In the genomic region with DNA sequence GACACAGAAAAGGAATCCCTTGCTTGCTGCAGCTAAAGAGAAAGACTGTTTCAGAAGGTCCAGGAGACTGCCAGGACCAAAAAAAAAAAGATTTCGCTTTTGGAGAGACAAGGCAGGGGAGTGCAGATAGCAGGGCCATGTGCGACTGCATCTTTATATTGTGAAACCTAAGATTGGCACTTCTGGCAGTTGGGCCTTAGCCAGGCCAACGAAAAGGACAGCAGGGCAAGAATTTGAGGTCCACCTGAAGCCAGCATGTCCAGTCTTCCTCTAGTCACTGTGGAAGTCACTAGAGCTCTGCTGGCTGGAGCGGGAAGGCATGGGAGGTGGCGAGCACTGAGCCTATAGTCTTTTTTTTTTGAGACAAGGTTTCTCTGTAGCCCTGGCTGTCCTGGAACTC, we compare ENCODE assay signal across 8 mouse cellular contexts. TPM values are rescaled to one million over a fixed set of nuclear protein-coding genes. Genes with fewer than 3 reads are reported as not detected.
DNase-seq lines count a peak whose midpoint lies in the region; ATAC-seq and TF ChIP-seq lines count a peak whose summit lies in the region.

No protein-coding gene starts in this region.

- no peaks in the 10 kb centered on the region for H3K9me3 ChIP-seq in heart, embryonic 14.5 days (ENCODE audit: control insufficient read depth, low read length)
- H3K9me3 ChIP-seq in MEL (replicated peaks; ENCODE audit: insufficient read depth, low read length): no peaks in the 10 kb centered on the region
- no peaks in the 10 kb centered on the region for H3K9me3 ChIP-seq in hindbrain, embryonic 12.5 days (replicated peaks)
- H3K9me3 ChIP-seq in midbrain, embryonic 12.5 days: no peaks in the 10 kb centered on the region

- TF ChIP-seq RAD21 in MEL (IDR thresholded peaks at IDR 0.05; ENCODE audit: low read depth, low read length): no peak

- 51% methylated on average over 5 of the region's 5 CpGs for WGBS in heart, embryonic 14.5 days
- WGBS in hindbrain, embryonic 12.5 days: 61% methylated on average over 5 of the region's 5 CpGs
- WGBS in midbrain, embryonic 12.5 days: 75% methylated on average over 5 of the region's 5 CpGs

- no peak for TF ChIP-seq EP300 in MEL (IDR thresholded peaks at IDR 0.05; ENCODE audit: low read depth in 1 of 2, low read length in 2 of 2)

- H3K9ac ChIP-seq in heart, embryonic 14.5 days (ENCODE audit: low read length): peak overlapping the region; percentile 93
- peak overlapping the region; percentile 95 for H3K9ac ChIP-seq in MEL (ENCODE audit: control insufficient read depth, low read depth, low read length, poor library complexity, severe bottlenecking)
- peak overlapping the region; percentile 86 for H3K9ac ChIP-seq in hindbrain, embryonic 12.5 days
- H3K9ac ChIP-seq in midbrain, embryonic 12.5 days (replicated peaks): peak overlapping the region; percentile 87; the same call in 1 of the 2 replicates

- H3K27me3 ChIP-seq in heart, embryonic 14.5 days (ENCODE audit: control insufficient read depth, insufficient read depth, low read length): no peaks in the 10 kb centered on the region
- H3K27me3 ChIP-seq in MEL (ENCODE audit: control insufficient read depth in 1 of 2, insufficient read depth in 2 of 2, low read length in 2 of 2): no peaks in the 10 kb centered on the region
- no peaks in the 10 kb centered on the region for H3K27me3 ChIP-seq in hindbrain, embryonic 12.5 days
- no peaks in the 10 kb centered on the region for H3K27me3 ChIP-seq in midbrain, embryonic 12.5 days

- ATAC-seq in heart, embryonic 14.5 days (ENCODE audit: insufficient number of reproducible peaks, insufficient read depth, low FRiP score, low read depth): no peak
- ATAC-seq in hindbrain, embryonic 12.5 days (ENCODE audit: low FRiP score): no peak
- no peak for ATAC-seq in midbrain, embryonic 12.5 days (ENCODE audit: low FRiP score, low read depth)

- no peak for TF ChIP-seq CTCF in MEL (IDR thresholded peaks at IDR 0.05 in 2 of 3, conservative IDR thresholded peaks at IDR 0.05 in 1 of 3; ENCODE audit: control insufficient read depth in 1 of 3, insufficient read depth in 1 of 3, low read depth in 2 of 3, low read length in 3 of 3, poor library complexity in 1 of 3, severe bottlenecking in 1 of 3)

- peaks cover 26% of the 10 kb centered on the region for H3K79me2 ChIP-seq in MEL (ENCODE audit: control insufficient read depth, insufficient read depth, low read length, poor library complexity)

- peaks cover 34% of the 10 kb centered on the region for H3K36me3 ChIP-seq in heart, embryonic 14.5 days (ENCODE audit: control insufficient read depth, insufficient read depth, low read length)
- H3K36me3 ChIP-seq in MEL (ENCODE audit: control insufficient read depth in 1 of 2, insufficient read depth in 2 of 2, low read length in 2 of 2): peaks cover 0 to 15% of the 10 kb centered on the region in 2 experiments; a peak in 2 of 4 replicates
- H3K36me3 ChIP-seq in hindbrain, embryonic 12.5 days: peaks cover 24% of the 10 kb centered on the region
- H3K36me3 ChIP-seq in midbrain, embryonic 12.5 days: peaks cover 28% of the 10 kb centered on the region

- DNase-seq in heart, postnatal 14 days: no peak
- peak; percentile 25 for DNase-seq in MEL (ENCODE audit: low read depth, low spot score)
- DNase-seq in embryo, embryonic 10 days (ENCODE audit: low spot score): no peak
- DNase-seq in right cerebral cortex, postnatal 10 days (ENCODE audit: low spot score in 2 of 2): no peak
- no peak for DNase-seq in layer of hippocampus, postnatal 36 days

- no peak for TF ChIP-seq POLR2A in MEL (IDR thresholded peaks at IDR 0.05; ENCODE audit: control insufficient read depth in 1 of 2, insufficient read depth in 1 of 2, low read depth in 1 of 2, low read length in 2 of 2, poor library complexity in 1 of 2)

- peaks cover 8 to 22% of the 10 kb centered on the region in 2 experiments for H3K4me1 ChIP-seq in heart, embryonic 14.5 days (ENCODE audit: control insufficient read depth in 2 of 2, insufficient read depth in 2 of 2, low read length in 2 of 2)
- H3K4me1 ChIP-seq in MEL (ENCODE audit: control insufficient read depth in 1 of 2, insufficient read depth in 2 of 2, low read length in 2 of 2): peaks cover 0 to 26% of the 10 kb centered on the region in 2 experiments; a peak in 3 of 4 replicates
- peaks cover 22% of the 10 kb centered on the region for H3K4me1 ChIP-seq in hindbrain, embryonic 12.5 days
- H3K4me1 ChIP-seq in midbrain, embryonic 12.5 days: peaks cover 23% of the 10 kb centered on the region

- intact Hi-C loops in heart, postnatal 14 days (cut with DNase I): no loop called here

- peak overlapping the region; percentile 83 for H3K4me2 ChIP-seq in heart, embryonic 14.5 days (ENCODE audit: low read length)
- peak overlapping the region; percentile 72 for H3K4me2 ChIP-seq in hindbrain, embryonic 12.5 days (replicated peaks)
- peak overlapping the region; percentile 70 for H3K4me2 ChIP-seq in midbrain, embryonic 12.5 days (replicated peaks)

- H3K4me3 ChIP-seq in heart, embryonic 14.5 days (ENCODE audit: control insufficient read depth in 1 of 2, insufficient read depth in 1 of 2, low read depth in 1 of 2, low read length in 2 of 2): peak overlapping the region; percentile 71 to 80
- peak overlapping the region; percentile 55 to 87 for H3K4me3 ChIP-seq in MEL (ENCODE audit: control insufficient read depth in 1 of 2, insufficient read depth in 1 of 2, low read depth in 2 of 2, low read length in 2 of 2)
- peak overlapping the region; percentile 75 for H3K4me3 ChIP-seq in hindbrain, embryonic 12.5 days
- peak overlapping the region; percentile 79 for H3K4me3 ChIP-seq in midbrain, embryonic 12.5 days

- peak overlapping the region; percentile 99; a peak in 2 of 4 replicates for H3K27ac ChIP-seq in heart, embryonic 14.5 days (replicated peaks in 1 of 2; ENCODE audit: control insufficient read depth in 1 of 2, insufficient read depth in 1 of 2, low read depth in 2 of 2, low read length in 2 of 2)
- H3K27ac ChIP-seq in MEL (ENCODE audit: control insufficient read depth, low read depth, low read length): peak overlapping the region; percentile 97; the same call in 1 of the 2 replicates
- no peak overlapping the region for H3K27ac ChIP-seq in hindbrain, embryonic 12.5 days
- no peak overlapping the region for H3K27ac ChIP-seq in midbrain, embryonic 12.5 days (replicated peaks)

TF ChIP-seq in MEL, 35 proteins besides CTCF, POLR2A, EP300 and RAD21 (continues in another document):
- TF ChIP-seq MEF2A (IDR thresholded peaks at IDR 0.05; ENCODE audit: extremely low read depth, insufficient replicate concordance, low read depth, low read length, poor library complexity, severe bottlenecking) (no peak), TAL1 (IDR thresholded peaks at IDR 0.05; ENCODE audit: low read length) (no peak), MAX (IDR thresholded peaks at IDR 0.05; ENCODE audit: low read length) (no peak)

RNA-seq across cellular contexts. Expression of gene Pmf1, which starts 1.2 kb away (rescaled TPM):
- polyA plus RNA-seq in heart, embryonic 14.5 days (2014; fragmentation: Nextera tagmentation; extraction: Ambion mirVana): 94.3 and 95.5 TPM in 2 replicates
- total RNA-seq in heart, postnatal 14 days (2021): 10 to 100 TPM; 23.9 to 25.0 TPM
- total RNA-seq in MEL (2012; rRNA removed): 139 and 144 TPM in 2 replicates
- polyA plus RNA-seq in MEL (2012; ENCODE audit: insufficient read depth in 1 of 2, insufficient read length in 2 of 2, low read depth in 1 of 2, low replicate concordance in 2 of 2, missing spikeins in 1 of 2): 100 to 1,000 TPM in 1 of 2 experiments, not detected in 1; 357 TPM
- 73.3 and 82.3 TPM in 2 replicates for polyA plus RNA-seq in hindbrain, embryonic 12.5 days (2016; fragmentation: Nextera tagmentation; extraction: Ambion mirVana)
- polyA plus RNA-seq in midbrain, embryonic 12.5 days (2016; fragmentation: Nextera tagmentation; extraction: Ambion mirVana): 100.0 and 101 TPM in 2 replicates
- total RNA-seq in layer of hippocampus, postnatal 36 days (2021): 1 to 10 TPM; 5.3 to 6.3 TPM

RNA-seq across cellular contexts. Expression of gene Slc25a44, which starts 16.0 kb away (rescaled TPM):
- 12.3 and 14.3 TPM in 2 replicates for polyA plus RNA-seq in heart, embryonic 14.5 days (2014; fragmentation: Nextera tagmentation; extraction: Ambion mirVana)
- 10 to 100 TPM; 13.1 to 14.2 TPM for total RNA-seq in heart, postnatal 14 days (2021)
- total RNA-seq in MEL (2012; rRNA removed): 26.2 and 30.5 TPM in 2 replicates
- 10 to 100 TPM in 1 of 2 experiments, not detected in 1; 34.6 TPM for polyA plus RNA-seq in MEL (2012; ENCODE audit: insufficient read depth in 1 of 2, insufficient read length in 2 of 2, low read depth in 1 of 2, low replicate concordance in 2 of 2, missing spikeins in 1 of 2)
- 24.9 and 25.9 TPM in 2 replicates for polyA plus RNA-seq in hindbrain, embryonic 12.5 days (2016; fragmentation: Nextera tagmentation; extraction: Ambion mirVana)
- polyA plus RNA-seq in midbrain, embryonic 12.5 days (2016; fragmentation: Nextera tagmentation; extraction: Ambion mirVana): 23.6 and 24.6 TPM in 2 replicates
- total RNA-seq in layer of hippocampus, postnatal 36 days (2021): 10 to 100 TPM; 68.6 to 69.1 TPM

RNA-seq across cellular contexts. Expression of gene Bglap, which starts 24.7 kb away (rescaled TPM):
- not detected in 2 replicates for polyA plus RNA-seq in heart, embryonic 14.5 days (2014; fragmentation: Nextera tagmentation; extraction: Ambion mirVana)
- not detected for total RNA-seq in heart, postnatal 14 days (2021)
- not detected in 2 replicates for total RNA-seq in MEL (2012; rRNA removed)
- polyA plus RNA-seq in MEL (2012; ENCODE audit: insufficient read depth in 1 of 2, insufficient read length in 2 of 2, low read depth in 1 of 2, low replicate concordance in 2 of 2, missing spikeins in 1 of 2): under 1 TPM in 1 of 2 experiments, not detected in 1; 0.17 TPM
- polyA plus RNA-seq in hindbrain, embryonic 12.5 days (2016; fragmentation: Nextera tagmentation; extraction: Ambion mirVana): not detected in 2 replicates
- not detected in 2 replicates for polyA plus RNA-seq in midbrain, embryonic 12.5 days (2016; fragmentation: Nextera tagmentation; extraction: Ambion mirVana)
- total RNA-seq in layer of hippocampus, postnatal 36 days (2021): not detected

RNA-seq across cellular contexts. Expression of gene Bglap2, which starts 30.5 kb away (rescaled TPM):
- not detected in 2 replicates for polyA plus RNA-seq in heart, embryonic 14.5 days (2014; fragmentation: Nextera tagmentation; extraction: Ambion mirVana)
- not detected for total RNA-seq in heart, postnatal 14 days (2021)
- not detected in 2 replicates for total RNA-seq in MEL (2012; rRNA removed)
- polyA plus RNA-seq in MEL (2012; ENCODE audit: insufficient read depth in 1 of 2, insufficient read length in 2 of 2, low read depth in 1 of 2, low replicate concordance in 2 of 2, missing spikeins in 1 of 2): not detected
- not detected in 2 replicates for polyA plus RNA-seq in hindbrain, embryonic 12.5 days (2016; fragmentation: Nextera tagmentation; extraction: Ambion mirVana)
- polyA plus RNA-seq in midbrain, embryonic 12.5 days (2016; fragmentation: Nextera tagmentation; extraction: Ambion mirVana): not detected in 2 replicates
- total RNA-seq in layer of hippocampus, postnatal 36 days (2021): not detected

RNA-seq across cellular contexts. Expression of gene Bglap3, which starts 36.4 kb away (rescaled TPM):
- not detected in 2 replicates for polyA plus RNA-seq in heart, embryonic 14.5 days (2014; fragmentation: Nextera tagmentation; extraction: Ambion mirVana)
- total RNA-seq in heart, postnatal 14 days (2021): not detected
- total RNA-seq in MEL (2012; rRNA removed): 0.16 TPM in 1 of 2 replicates, not detected in the other
- not detected for polyA plus RNA-seq in MEL (2012; ENCODE audit: insufficient read depth in 1 of 2, insufficient read length in 2 of 2, low read depth in 1 of 2, low replicate concordance in 2 of 2, missing spikeins in 1 of 2)
- not detected in 2 replicates for polyA plus RNA-seq in hindbrain, embryonic 12.5 days (2016; fragmentation: Nextera tagmentation; extraction: Ambion mirVana)
- 0.10 TPM in 1 of 2 replicates, not detected in the other for polyA plus RNA-seq in midbrain, embryonic 12.5 days (2016; fragmentation: Nextera tagmentation; extraction: Ambion mirVana)
- under 1 TPM in 1 of 2 experiments, not detected in 1; 0.63 TPM for total RNA-seq in layer of hippocampus, postnatal 36 days (2021)

Comparison
In these comparisons a context has a peak if more than half of its experiments do, and no peak if none do; other contexts are left out.
1. H3K27ac ChIP-seq: peak in heart, embryonic 14.5 days (2 of 2) and MEL (single experiment); none in hindbrain, embryonic 12.5 days (single experiment) and midbrain, embryonic 12.5 days (single experiment).
2. Peak in every context shown above with its lines, with median percentiles within 50 percentile points of each other: H3K4me2 ChIP-seq, H3K4me3 ChIP-seq and H3K9ac ChIP-seq.